Mouse (Mus musculus): ENCODE results near the gene Haus3.

Haus3 gene

DNA sequence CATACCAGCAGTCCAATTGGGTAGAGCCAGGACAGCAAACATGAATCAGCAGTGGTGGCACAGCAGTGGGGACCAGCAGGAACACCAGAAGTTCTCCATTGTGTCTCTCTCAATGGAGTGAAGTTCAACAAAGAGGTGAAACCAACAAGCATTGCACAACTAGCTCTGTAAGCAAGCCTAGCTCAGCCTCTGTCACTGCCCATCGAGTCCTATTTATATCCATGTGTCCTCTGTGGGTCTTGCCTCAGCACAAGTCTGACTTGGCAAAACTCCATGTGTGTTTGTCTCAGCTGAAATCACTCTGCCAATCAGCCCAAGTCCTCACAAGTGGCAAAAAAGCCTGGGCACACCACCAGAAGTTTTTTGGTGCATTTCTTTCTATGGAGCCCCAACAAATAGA is 63.6 kb downstream of the Haus3 start:
- DNase-seq (ENCODE audit: inconsistent ontology term): peak; percentile 20
